Mouse (Mus musculus) cortical plate, adult 2 months (tissue): ENCODE results near the gene Ftl1-ps1.

Experiments
- CTCF ChIP-seq: fragments of 200-500 bp; IDR thresholded peaks from 2 replicates; pipeline ENCODE4 v1.5.1; 2011; ENCODE audit warnings: mild to moderate bottlenecking, control low read depth, low read length; ENCODE audit not compliant: insufficient read depth; ENCODE audit errors: extremely low read depth
- POLR2A ChIP-seq: fragments of 200-500 bp; IDR thresholded peaks from 2 replicates; pipeline ENCODE4 v1.6.1; 2011; ENCODE audit warnings: mild to moderate bottlenecking, low read length, control low read depth; ENCODE audit not compliant: insufficient read depth; ENCODE audit errors: extremely low read depth

DNA sequence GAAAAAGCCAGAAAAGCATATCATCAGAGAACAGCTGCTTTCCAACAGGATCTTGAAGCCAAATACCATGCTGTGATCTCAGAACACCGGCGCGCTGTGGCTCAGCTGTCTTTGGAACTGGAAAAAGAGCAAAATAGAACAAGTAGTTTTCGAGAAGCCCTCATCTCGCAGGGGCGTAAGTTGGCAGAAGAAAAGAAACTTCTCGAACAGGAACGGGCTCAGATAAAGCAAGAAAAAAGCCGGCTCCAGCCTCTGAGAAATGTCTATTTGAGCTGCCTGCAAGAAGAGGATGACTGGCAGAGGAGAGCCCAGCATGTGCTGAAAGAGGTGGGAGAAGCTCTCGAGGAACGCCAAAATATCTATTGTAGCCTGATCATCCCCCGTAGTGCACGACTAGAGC, 43.0 kb upstream of the Ftl1-ps1 start:
- TF ChIP-seq CTCF (no peak), POLR2A (no peak)
